Mouse (Mus musculus) spleen, postnatal 36 days (tissue): Measurements from ENCODE around the gene Lipc.

Experiments
- DNase-seq, 2 experiments: peaks; one replicate each; pipeline ENCODE4 v3.0.0; 2022; ENCODE audit warnings: low spot score in 2 of 2, mixed read lengths in 1 of 2

Lipc gene

GRCm38 (mm10) chr9:70957717-70958116 is 5.7 kb upstream of the Lipc start:
- DNase-seq, result no peak

- DNase-seq, result no peak
These were observed 2.2 kb upstream of the Lipc start for GRCm38 (mm10) chr9:70954226-70954625.

GRCm38 (mm10) chr9:70949336-70949735 is 2.7 kb downstream of the Lipc start:
- no peak for DNase-seq

- DNase-seq, result peak; percentile 42 to 47
These were observed 4.7 kb downstream of the Lipc start for GRCm38 (mm10) chr9:70947312-70947711.

GRCm38 (mm10) chr9:70942686-70943333 is 9.2 kb downstream of the Lipc start:
- DNase-seq, result no peak

- no peak for DNase-seq
These were observed 12.1 kb downstream of the Lipc start for GRCm38 (mm10) chr9:70939752-70940501.

GRCm38 (mm10) chr9:70938850-70939249 is 13.2 kb downstream of the Lipc start:
- no peak for DNase-seq

- DNase-seq, result no peak
These were observed 13.9 kb downstream of the Lipc start for GRCm38 (mm10) chr9:70938134-70938533.

GRCm38 (mm10) chr9:70934587-70935295 is 17.3 kb downstream of the Lipc start:
- DNase-seq, result no peak

- no peak for DNase-seq
These were observed 21.4 kb downstream of the Lipc start for GRCm38 (mm10) chr9:70930641-70931020.

- DNase-seq, result peak; percentile 46 to 59
These were observed 22.0 kb downstream of the Lipc start for GRCm38 (mm10) chr9:70929840-70930640.

GRCm38 (mm10) chr9:70928472-70928871 is 23.6 kb downstream of the Lipc start:
- no peak for DNase-seq

GRCm38 (mm10) chr9:70927701-70928100 is 24.3 kb downstream of the Lipc start:
- no peak for DNase-seq

- peak; percentile 69 to 83 for DNase-seq
These were observed 25.0 kb downstream of the Lipc start for GRCm38 (mm10) chr9:70926820-70927588.

- no peak for DNase-seq
These were observed 26.8 kb downstream of the Lipc start for GRCm38 (mm10) chr9:70925225-70925624.

- no peak for DNase-seq
These were observed 27.3 kb downstream of the Lipc start for GRCm38 (mm10) chr9:70924763-70925162.

- peak; percentile 57 to 81 for DNase-seq
These were observed 30.1 kb downstream of the Lipc start for GRCm38 (mm10) chr9:70921781-70922565.

- no peak for DNase-seq
These were observed 30.9 kb downstream of the Lipc start for GRCm38 (mm10) chr9:70921132-70921531.

- no peak for DNase-seq
These were observed 32.8 kb downstream of the Lipc start for GRCm38 (mm10) chr9:70919271-70919670.

GRCm38 (mm10) chr9:70916516-70916915 is 35.5 kb downstream of the Lipc start:
- DNase-seq, result no peak
